Mouse (Mus musculus) midbrain, embryonic 15.5 days (tissue): ENCODE results near the gene Rhox2h. TPM values are rescaled to one million over a fixed set of nuclear protein-coding genes. Genes with fewer than 3 reads are reported as not detected.
"Not testable (repeated sequence)": the region's sequence is repeated elsewhere in the genome, so short reads cannot be mapped to it uniquely, and the experiment has no call there.

Source experiments
- ATAC-seq: fragments of 200-750 bp; cut with Nextera tagmentation; replicated peaks from 2 replicates; pipeline ENCODE4 v1.8.0; 2017; ENCODE audit warnings: moderate TSS enrichment
- H3K27ac ChIP-seq: fragments of 300-500 bp; sonication (generic); 2 replicates; pipeline ENCODE4 v1.5.1; 2015; ENCODE audit warnings: mild to moderate bottlenecking, inconsistent platforms
- H3K27me3 ChIP-seq: fragments of 300-500 bp; sonication (generic); replicated peaks from 2 replicates; pipeline ENCODE4 v1.6.1; 2015; ENCODE audit warnings: inconsistent platforms
- H3K36me3 ChIP-seq: fragments of 300-500 bp; sonication (generic); replicated peaks from 2 replicates; pipeline ENCODE4 v1.6.1; 2015; ENCODE audit warnings: inconsistent platforms
- H3K4me1 ChIP-seq: fragments of 300-500 bp; sonication (generic); 2 replicates; pipeline ENCODE4 v1.6.1; 2015; ENCODE audit warnings: inconsistent platforms
- H3K4me2 ChIP-seq: fragments of 300-500 bp; sonication (generic); 2 replicates; pipeline ENCODE4 v1.6.1; 2015; ENCODE audit warnings: inconsistent platforms, mild to moderate bottlenecking, moderate library complexity
- H3K4me3 ChIP-seq: fragments of 300-500 bp; sonication (generic); 2 replicates; pipeline ENCODE4 v1.5.1; 2015; ENCODE audit warnings: mild to moderate bottlenecking, inconsistent platforms
- H3K9ac ChIP-seq: fragments of 300-500 bp; sonication (generic); 2 replicates; pipeline ENCODE4 v1.6.1; 2015; ENCODE audit warnings: mild to moderate bottlenecking, inconsistent platforms
- H3K9me3 ChIP-seq: fragments of 300-500 bp; sonication (generic); 2 replicates; pipeline ENCODE4 v1.6.1; 2016; ENCODE audit warnings: inconsistent platforms
- WGBS: fragments of 180-500 bp; shearing (Covaris S2); methylation state at CpG from one replicate; pipeline ENCODE4 v1.1.7; 2015; ENCODE audit warnings: mixed read lengths; 5-methylcytosine and 5-hydroxymethylcytosine counted together
- polyA plus RNA-seq: library from polyadenylated mRNA; unstranded; fragments of >200 nt; fragmentation: Nextera tagmentation; extraction: Ambion mirVana; gene quantifications from 2 replicates; pipeline ENCODE4 v1.2.1, GENCODE M21; 2015

The Rhox2h gene
- not detected in 2 replicates for polyA plus RNA-seq

DNA sequence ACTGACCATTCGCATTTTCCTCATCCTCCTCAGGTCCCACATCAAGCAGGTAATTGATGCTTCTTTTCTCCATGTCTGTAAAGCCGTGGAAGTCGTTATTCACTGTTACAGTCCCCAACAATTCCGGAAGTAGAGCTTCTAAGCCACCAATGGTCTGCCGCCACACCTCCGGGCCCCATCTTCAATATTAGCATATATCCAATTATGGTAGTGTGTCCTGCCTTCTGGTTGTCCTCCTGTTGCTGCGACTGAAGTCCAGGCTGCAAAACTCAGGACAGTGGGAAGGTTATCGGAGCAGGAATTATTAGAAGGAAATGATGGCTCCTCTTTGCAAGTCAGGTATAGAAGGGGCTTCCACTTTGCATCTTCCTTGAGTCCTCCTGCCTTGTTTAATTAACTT is at the start of gene Rhox2h:
Gene Rhox2h (minus strand): TSS at position 101 of the 400 bp plus-strand sequence.
- not testable (repeated sequence) for H3K9me3 ChIP-seq, H3K4me2 ChIP-seq, H3K4me1 ChIP-seq, H3K27ac ChIP-seq, H3K4me3 ChIP-seq, ATAC-seq, H3K9ac ChIP-seq, H3K27me3 ChIP-seq, H3K36me3 ChIP-seq
- WGBS, result 90% methylated on average over 8 of the region's 8 CpGs

DNA sequence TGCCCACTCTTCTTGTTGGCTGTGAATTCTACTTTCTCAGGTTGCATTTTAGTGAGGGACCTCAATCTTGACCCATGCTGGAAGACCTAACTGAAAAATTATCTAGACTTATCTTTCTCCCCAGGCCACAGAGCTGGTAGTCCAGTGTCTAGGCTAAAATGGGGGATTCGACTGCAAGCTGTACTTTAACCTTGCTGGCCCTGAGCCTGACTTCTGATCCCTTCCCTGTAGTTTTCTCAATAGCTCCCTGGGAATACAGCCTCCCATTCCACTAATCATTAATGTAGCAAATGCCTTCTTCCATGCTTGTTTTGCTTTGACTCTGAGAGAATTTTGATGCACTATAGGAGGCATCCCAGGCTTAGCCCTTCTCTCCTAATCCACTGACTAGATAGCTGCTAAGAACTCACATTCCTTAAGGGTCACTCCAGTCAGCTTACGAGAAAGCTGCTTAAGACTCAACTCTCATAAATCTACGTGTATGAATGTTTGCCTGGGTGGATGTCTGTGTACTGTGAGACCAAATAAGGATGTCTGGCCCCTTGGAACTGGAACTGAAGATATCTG is 28.8 kb upstream of the Rhox2h start:
- WGBS, result 65% methylated on average over 3 of the region's 3 CpGs
- no peak overlapping the region for H3K4me3 ChIP-seq

GRCm38 (mm10) chrX:37692261-37692660 is 19.2 kb upstream of the Rhox2h start:
- no peak overlapping the region for H3K9ac ChIP-seq
- no peak overlapping the region for H3K4me3 ChIP-seq
- no peaks in the 10 kb centered on the region for H3K9me3 ChIP-seq
- H3K4me2 ChIP-seq, result no peak overlapping the region
- WGBS, result 80% methylated on average over 2 of the region's 2 CpGs
- no peaks in the 10 kb centered on the region for H3K4me1 ChIP-seq
- no peaks in the 10 kb centered on the region for H3K27me3 ChIP-seq
- no peak overlapping the region for H3K27ac ChIP-seq
- H3K36me3 ChIP-seq, result no peaks in the 10 kb centered on the region
- ATAC-seq, result no peak

More for the DNA sequence above, 28.8 kb upstream of the Rhox2h start:
- Histone ChIP-seq H3K4me1 (no peaks in the 10 kb centered on the region), H3K9ac (no peak overlapping the region), H3K36me3 (no peaks in the 10 kb centered on the region), H3K9me3 (no peaks in the 10 kb centered on the region), H3K27ac (no peak overlapping the region), H3K4me2 (no peak overlapping the region), H3K27me3 (no peaks in the 10 kb centered on the region)
- no peak for ATAC-seq

GRCm38 (mm10) chrX:37683031-37683715 is 10.1 kb upstream of the Rhox2h start:
- H3K27me3 ChIP-seq, result no peaks in the 10 kb centered on the region
- no peak overlapping the region for H3K9ac ChIP-seq
- no peak for ATAC-seq
- WGBS, result 86% methylated on average over 24 of the region's 24 CpGs
- H3K4me2 ChIP-seq, result no peak overlapping the region
- H3K27ac ChIP-seq, result no peak overlapping the region
- no peak overlapping the region for H3K4me3 ChIP-seq
- H3K36me3 ChIP-seq, result no peaks in the 10 kb centered on the region
- no peaks in the 10 kb centered on the region for H3K4me1 ChIP-seq
- no peaks in the 10 kb centered on the region for H3K9me3 ChIP-seq

- not testable (repeated sequence) for H3K9ac ChIP-seq, H3K4me2 ChIP-seq, H3K9me3 ChIP-seq, H3K4me3 ChIP-seq, ATAC-seq, H3K27me3 ChIP-seq, H3K27ac ChIP-seq, H3K36me3 ChIP-seq, H3K4me1 ChIP-seq
- 90% methylated on average over 1 of the region's 3 CpGs for WGBS
These were observed 4.4 kb downstream of the Rhox2h start, which contains the start of gene Rhox3h for GRCm38 (mm10) chrX:37668664-37669063. Gene Rhox3h, minus strand, starts transcription at chrX:37668764.

DNA sequence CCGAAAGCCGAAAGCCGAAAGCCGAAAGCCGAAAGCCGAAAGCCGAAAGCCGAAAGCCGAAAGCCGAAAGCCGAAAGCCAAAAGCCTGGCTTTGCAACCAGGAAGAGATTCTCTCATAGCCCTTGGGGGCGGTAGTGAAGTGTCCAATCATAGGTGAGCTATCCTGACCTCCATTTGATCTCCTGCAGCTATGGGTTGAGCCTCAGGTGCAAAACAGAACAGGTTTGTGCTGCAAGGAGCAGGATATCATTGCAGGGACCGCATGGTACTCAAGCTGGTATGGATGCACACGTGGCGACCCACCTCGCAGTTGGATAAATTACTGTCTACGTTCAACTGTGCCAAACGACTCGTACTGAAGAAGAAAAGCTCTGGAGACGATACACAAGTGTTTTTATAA is 21.9 kb downstream of the Rhox2h start, which contains the start of gene Rhox4g:
Gene Rhox4g (minus strand): TSS at position 101 of the 400 bp plus-strand sequence.
- not testable (repeated sequence) for ATAC-seq, H3K9me3 ChIP-seq
- whole genome bisulfite sequencing, result 90% methylated on average over 19 of the region's 20 CpGs

DNA sequence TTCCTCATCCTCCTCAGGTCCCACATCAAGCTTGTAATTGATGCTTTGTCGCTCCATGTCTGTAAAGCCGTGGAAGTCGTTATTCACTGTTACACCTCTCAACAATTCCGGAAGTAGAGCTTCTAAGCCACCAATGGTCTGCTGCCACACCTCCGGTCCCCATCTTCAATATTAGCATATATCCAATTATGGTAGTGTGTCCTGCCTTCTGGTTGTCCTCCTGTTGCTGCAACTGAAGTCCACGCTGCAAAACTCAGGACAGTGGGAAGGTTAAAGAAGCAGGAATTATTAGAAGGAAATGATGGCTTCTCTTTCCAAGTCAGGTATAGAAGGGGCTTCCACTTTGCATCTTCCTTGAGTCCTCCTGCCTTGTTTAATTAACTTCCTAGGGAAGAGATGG is 29.7 kb downstream of the Rhox2h start, which contains the start of gene Rhox2g:
Gene Rhox2g (minus strand): TSS at position 101 of the 400 bp plus-strand sequence.
- 92% methylated on average over 6 of the region's 6 CpGs for WGBS
- not testable (repeated sequence) for H3K4me3 ChIP-seq, H3K9ac ChIP-seq, ATAC-seq, H3K27me3 ChIP-seq, H3K27ac ChIP-seq, H3K4me1 ChIP-seq, H3K4me2 ChIP-seq, H3K36me3 ChIP-seq, H3K9me3 ChIP-seq

More for the DNA sequence above, 21.9 kb downstream of the Rhox2h start, which contains the start of gene Rhox4g:
- not testable (repeated sequence) for H3K27me3 ChIP-seq, H3K36me3 ChIP-seq, H3K27ac ChIP-seq, H3K9ac ChIP-seq, H3K4me1 ChIP-seq, H3K4me2 ChIP-seq, H3K4me3 ChIP-seq

GRCm38 (mm10) chrX:37628512-37628911 is 44.6 kb downstream of the Rhox2h start, which contains the start of gene Rhox3g:
Gene Rhox3g, minus strand, starts transcription at chrX:37628612.
- H3K27me3 ChIP-seq, H3K27ac ChIP-seq, H3K9ac ChIP-seq, H3K4me3 ChIP-seq, H3K4me2 ChIP-seq, ATAC-seq, H3K9me3 ChIP-seq, H3K36me3 ChIP-seq, H3K4me1 ChIP-seq: not testable (repeated sequence)
- 92% methylated on average over 2 of the region's 2 CpGs for WGBS

Other genes starting within 250 kb of the Rhox2h start
- gene Rhox4b, start 240.8 kb downstream of the Rhox2h start, polyA plus RNA-seq, result not detected in 2 replicates
- not detected in 2 replicates for gene Rhox2c, start 219.6 kb downstream of the Rhox2h start, polyA plus RNA-seq
- not detected in 2 replicates for gene Rhox3c, start 214.7 kb downstream of the Rhox2h start, polyA plus RNA-seq
- not detected in 2 replicates for gene Rhox4c, start 192.9 kb downstream of the Rhox2h start, polyA plus RNA-seq
- not detected in 2 replicates for gene Rhox2d, start 179.8 kb downstream of the Rhox2h start, polyA plus RNA-seq
- gene Rhox4d, start 158.9 kb downstream of the Rhox2h start, polyA plus RNA-seq, result not detected in 2 replicates
- gene Rhox2e, start 142.8 kb downstream of the Rhox2h start, polyA plus RNA-seq, result not detected in 2 replicates
- not detected in 2 replicates for gene Rhox3e, start 131.3 kb downstream of the Rhox2h start, polyA plus RNA-seq
- not detected in 2 replicates for gene Rhox4e, start 115.9 kb downstream of the Rhox2h start, polyA plus RNA-seq
- gene Rhox2f, start 101.9 kb downstream of the Rhox2h start, polyA plus RNA-seq, result not detected in 2 replicates
- not detected in 2 replicates for gene Rhox3f, start 92.3 kb downstream of the Rhox2h start, polyA plus RNA-seq
- not detected in 2 replicates for gene Rhox4f, start 65.6 kb downstream of the Rhox2h start, polyA plus RNA-seq
- gene Rhox3g, start 44.7 kb downstream of the Rhox2h start, polyA plus RNA-seq, result not detected in 2 replicates
- not detected in 2 replicates for gene Rhox2g, start 29.8 kb downstream of the Rhox2h start, polyA plus RNA-seq
- gene Rhox4g, start 21.9 kb downstream of the Rhox2h start, polyA plus RNA-seq, result not detected in 2 replicates
- not detected in 2 replicates for gene Rhox3h, start 4.5 kb downstream of the Rhox2h start, polyA plus RNA-seq
- gene Rhox5, start 131.6 kb upstream of the Rhox2h start, polyA plus RNA-seq, result 0.47 and 0.76 TPM in 2 replicates
- gene Rhox6, start 153.6 kb upstream of the Rhox2h start, polyA plus RNA-seq, result not detected in 2 replicates
- not detected in 2 replicates for gene Rhox7a, start 158.4 kb upstream of the Rhox2h start, polyA plus RNA-seq
- not detected in 2 replicates for gene Rhox8, start 205.7 kb upstream of the Rhox2h start, polyA plus RNA-seq
- gene Rhox7b, start 224.0 kb upstream of the Rhox2h start, polyA plus RNA-seq, result not detected in 2 replicates
- not detected in 2 replicates for gene Rhox9, start 228.5 kb upstream of the Rhox2h start, polyA plus RNA-seq